9 mouse cellular contexts compared by ENCODE assay signal in genomic region chr12:102319150-102319549, GRCm38 (mm10). TPM values are rescaled to one million over a fixed set of nuclear protein-coding genes. Genes with fewer than 3 reads are reported as not detected.
DNase-seq lines count a peak whose midpoint lies in the region; ATAC-seq and TF ChIP-seq lines count a peak whose summit lies in the region.
"Had no signal": no experiment of that assay in that cellular context is flagged by ENCODE, and none has a peak within 500 bp of the region (broad histone marks: within the 10 kb centered on the region; RNA-seq: fewer than 3 reads in every experiment).

No protein-coding gene starts in this region.

- ATAC-seq in limb, embryonic 12.5 days (ENCODE audit: insufficient number of reproducible peaks, insufficient read depth, low FRiP score, low TSS enrichment, low read depth) = no peak
- ATAC-seq in heart, postnatal 0 days (ENCODE audit: insufficient read depth, low read depth) = peak; percentile 73
- ATAC-seq in lung, postnatal 0 days = peak; percentile 49

- H3K9me3 ChIP-seq in limb, embryonic 12.5 days = no peaks in the 10 kb centered on the region
- no peaks in the 10 kb centered on the region for H3K9me3 ChIP-seq in limb, embryonic 10.5 days (replicated peaks)
- no peaks in the 10 kb centered on the region for H3K9me3 ChIP-seq in heart, postnatal 0 days (replicated peaks; ENCODE audit: control insufficient read depth, low read length)
- no peaks in the 10 kb centered on the region for H3K9me3 ChIP-seq in lung, postnatal 0 days (ENCODE audit: low read length)

- DNase-seq in adrenal gland, adult (ENCODE audit: inconsistent age in 2 of 2, low spot score in 1 of 2) = peak; percentile 56 to 65
- no peak for DNase-seq in adrenal gland, adult 18-20 months (ENCODE audit: low spot score in 2 of 2)
- DNase-seq in limb, embryonic 10.5 days (ENCODE audit: low spot score) = no peak
- DNase-seq in heart, postnatal 0 days (ENCODE audit: low spot score) = peak; percentile 41
- no peak for DNase-seq in lung, postnatal 0 days (ENCODE audit: low spot score)
- DNase-seq in frontal cortex, postnatal 14 days (ENCODE audit: low spot score in 2 of 2) = no peak
- no peak for DNase-seq in natural killer cell, adult 2 months (ENCODE audit: low spot score in 2 of 2)
- DNase-seq: right cerebral cortex, postnatal 4 days had no signal

- H3K9ac ChIP-seq in limb, embryonic 12.5 days (replicated peaks) = no peak overlapping the region
- no peak overlapping the region for H3K9ac ChIP-seq in heart, postnatal 0 days (replicated peaks; ENCODE audit: low read depth, low read length)
- H3K9ac ChIP-seq in lung, postnatal 0 days (replicated peaks; ENCODE audit: low read depth) = no peak overlapping the region

- no peak overlapping the region for H3K4me2 ChIP-seq in limb, embryonic 12.5 days
- no peak overlapping the region for H3K4me2 ChIP-seq in heart, postnatal 0 days (ENCODE audit: low read depth, low read length)
- H3K4me2 ChIP-seq in lung, postnatal 0 days (replicated peaks; ENCODE audit: low read depth, low read length) = no peak overlapping the region

- TF ChIP-seq EP300 in heart, postnatal 0 days (IDR thresholded peaks at IDR 0.05; ENCODE audit: low read depth) = 0 out of 2 replicates have a peak, but pooled peaks have one; percentile 3
- TF ChIP-seq EP300 in lung, postnatal 0 days (IDR thresholded peaks at IDR 0.05) = no peak

- 0 out of 2 replicates have a peak, but pooled peaks cover 8% of the 10 kb centered on the region for H3K4me1 ChIP-seq in limb, embryonic 12.5 days (replicated peaks)
- peaks cover 5% of the 10 kb centered on the region; the same call in 1 of the 2 replicates for H3K4me1 ChIP-seq in limb, embryonic 10.5 days
- peaks cover 19% of the 10 kb centered on the region; the same call in 1 of the 2 replicates for H3K4me1 ChIP-seq in heart, postnatal 0 days (ENCODE audit: control insufficient read depth, insufficient read depth)
- peaks cover 6% of the 10 kb centered on the region; the same call in 1 of the 2 replicates for H3K4me1 ChIP-seq in lung, postnatal 0 days (ENCODE audit: insufficient read depth, low read depth, low read length)

- no peak for TF ChIP-seq CTCF in heart, postnatal 0 days (IDR thresholded peaks at IDR 0.05; ENCODE audit: low read depth)
- TF ChIP-seq CTCF in lung, postnatal 0 days (IDR thresholded peaks at IDR 0.05) = no peak

- H3K36me3 ChIP-seq in limb, embryonic 12.5 days = 0 out of 2 replicates have a peak, but pooled peaks cover 5% of the 10 kb centered on the region
- H3K36me3 ChIP-seq in limb, embryonic 10.5 days = 0 out of 2 replicates have a peak, but pooled peaks cover 4% of the 10 kb centered on the region
- peaks cover 19% of the 10 kb centered on the region for H3K36me3 ChIP-seq in heart, postnatal 0 days (replicated peaks; ENCODE audit: control insufficient read depth, insufficient read depth, low read length)
- peaks cover 6% of the 10 kb centered on the region; the same call in 1 of the 2 replicates for H3K36me3 ChIP-seq in lung, postnatal 0 days (ENCODE audit: insufficient read depth, low read length)

- H3K27me3 ChIP-seq in limb, embryonic 12.5 days = no peaks in the 10 kb centered on the region
- no peaks in the 10 kb centered on the region for H3K27me3 ChIP-seq in limb, embryonic 10.5 days (ENCODE audit: low read depth, poor library complexity, severe bottlenecking)
- H3K27me3 ChIP-seq in heart, postnatal 0 days (ENCODE audit: control insufficient read depth, insufficient read depth, low read length) = no peaks in the 10 kb centered on the region
- no peaks in the 10 kb centered on the region for H3K27me3 ChIP-seq in lung, postnatal 0 days (replicated peaks; ENCODE audit: insufficient read depth, low read length)

- no peak overlapping the region for H3K4me3 ChIP-seq in limb, embryonic 12.5 days (replicated peaks)
- H3K4me3 ChIP-seq in limb, embryonic 10.5 days = no peak overlapping the region
- H3K4me3 ChIP-seq in heart, postnatal 0 days (ENCODE audit: low read depth, low read length) = no peak overlapping the region
- H3K4me3 ChIP-seq in lung, postnatal 0 days (ENCODE audit: low read depth, low read length) = no peak overlapping the region

- peak overlapping the region; percentile 73 for H3K27ac ChIP-seq in limb, embryonic 12.5 days
- H3K27ac ChIP-seq in limb, embryonic 10.5 days = no peak overlapping the region
- H3K27ac ChIP-seq in heart, postnatal 0 days (ENCODE audit: low read depth) = peak overlapping the region; percentile 89
- peak overlapping the region; percentile 39 for H3K27ac ChIP-seq in lung, postnatal 0 days (ENCODE audit: low read length)

- 82% methylated on average over 2 of the region's 2 CpGs for WGBS in limb, embryonic 12.5 days
- 85% methylated on average over 2 of the region's 2 CpGs for WGBS in limb, embryonic 10.5 days
- WGBS in heart, postnatal 0 days = 8% methylated on average over 2 of the region's 2 CpGs
- 33% methylated on average over 2 of the region's 2 CpGs for WGBS in lung, postnatal 0 days

RNA-seq across cellular contexts. Expression of gene Rin3, which starts 36.3 kb away (rescaled TPM):
- total RNA-seq in adrenal gland, adult 18-20 months (2021) = 10 to 100 TPM; 16.4 to 20.7 TPM
- polyA plus RNA-seq in limb, embryonic 12.5 days (2016; fragmentation: Nextera tagmentation; extraction: Ambion mirVana) = 3.6 and 4.4 TPM in 2 replicates
- polyA plus RNA-seq in limb, embryonic 10.5 days (2016; fragmentation: Nextera tagmentation; extraction: Ambion mirVana) = 4.2 and 4.7 TPM in 2 replicates
- 11.6 and 13.4 TPM in 2 replicates for total RNA-seq in heart, postnatal 0 days (2014; rRNA removed; ENCODE audit: low replicate concordance)
- polyA plus RNA-seq in heart, postnatal 0 days (2015; fragmentation: Nextera tagmentation; extraction: Ambion mirVana) = 4.6 TPM in 2 replicates
- polyA plus RNA-seq in lung, postnatal 0 days (2015; fragmentation: Nextera tagmentation; extraction: Ambion mirVana) = 17.7 and 19.3 TPM in 2 replicates

Comparison
In these comparisons a context has a peak if more than half of its experiments do, and no peak if none do; other contexts are left out.
1. DNase-seq: peak in adrenal gland, adult (2 of 2) and heart, postnatal 0 days (single experiment); none in adrenal gland, adult 18-20 months (0 of 2), limb, embryonic 10.5 days (single experiment), lung, postnatal 0 days (single experiment), frontal cortex, postnatal 14 days (0 of 2) and natural killer cell, adult 2 months (0 of 2).